Mouse (Mus musculus) E14TG2a.4 (cell line): ENCODE data around the gene Arhgef3.

Source experiments
- CTCF ChIP-seq: conservative IDR thresholded peaks from 2 replicates; pipeline ENCODE4 v1.5.1; 2014; ENCODE audit warnings: low read length
- POU5F1 ChIP-seq: IDR thresholded peaks from 2 replicates; pipeline ENCODE4 v1.6.1; 2014; ENCODE audit warnings: low read length, borderline replicate concordance

DNA sequence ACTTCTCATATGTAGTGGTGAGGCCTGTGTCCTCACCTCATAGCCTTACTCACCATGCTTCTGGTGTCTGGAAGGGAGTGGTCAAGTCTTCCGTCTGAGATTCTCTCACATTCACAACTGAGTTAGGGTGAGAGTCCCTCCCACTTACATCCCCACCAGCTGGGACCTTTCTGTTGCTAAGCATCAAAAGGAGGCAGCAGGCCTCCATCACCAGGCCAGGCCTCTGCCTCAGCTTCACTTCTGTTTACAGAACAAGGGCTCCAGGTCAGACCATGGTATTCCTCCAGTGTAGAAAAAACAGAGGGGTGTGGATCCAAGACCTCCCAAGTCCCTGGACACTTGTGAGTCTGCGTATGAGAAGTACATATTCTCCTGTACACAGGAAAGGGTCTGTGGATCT, 99.5 kb downstream of the Arhgef3 start:
- TF ChIP-seq CTCF = no peak
- no peak for TF ChIP-seq POU5F1
